Mouse (Mus musculus) testis, adult 2 months (tissue): ENCODE measurements around the gene Csrnp1.

ENCODE experiments used
- CTCF ChIP-seq: fragments of 200-500 bp; IDR thresholded peaks from 2 replicates; pipeline ENCODE4 v1.5.1; 2012; ENCODE audit warnings: low read depth, mild to moderate bottlenecking, inconsistent platforms, low read length, moderate library complexity; ENCODE audit not compliant: control insufficient read depth, insufficient read depth, insufficient replicate concordance
- POLR2A ChIP-seq: fragments of 200-500 bp; IDR thresholded peaks from 2 replicates; pipeline ENCODE4 v1.6.1; 2012; ENCODE audit warnings: low read depth, mild to moderate bottlenecking, inconsistent platforms, low read length, moderate library complexity; ENCODE audit not compliant: control insufficient read depth

GRCm38 (mm10) chr9:119981183-119982179 is 3.0 kb downstream of the Csrnp1 start:
- no peak for TF ChIP-seq POLR2A
- TF ChIP-seq CTCF: no peak
